Mouse (Mus musculus) kidney, postnatal 36 days (tissue): ENCODE measurements around the gene Klhdc3.

Experiments
- DNase-seq, 2 experiments: peaks; one replicate each; pipeline ENCODE4 v3.0.0; 2021 to 2022; ENCODE audit warnings: mixed read lengths in 2 of 2

Klhdc3 gene

DNA sequence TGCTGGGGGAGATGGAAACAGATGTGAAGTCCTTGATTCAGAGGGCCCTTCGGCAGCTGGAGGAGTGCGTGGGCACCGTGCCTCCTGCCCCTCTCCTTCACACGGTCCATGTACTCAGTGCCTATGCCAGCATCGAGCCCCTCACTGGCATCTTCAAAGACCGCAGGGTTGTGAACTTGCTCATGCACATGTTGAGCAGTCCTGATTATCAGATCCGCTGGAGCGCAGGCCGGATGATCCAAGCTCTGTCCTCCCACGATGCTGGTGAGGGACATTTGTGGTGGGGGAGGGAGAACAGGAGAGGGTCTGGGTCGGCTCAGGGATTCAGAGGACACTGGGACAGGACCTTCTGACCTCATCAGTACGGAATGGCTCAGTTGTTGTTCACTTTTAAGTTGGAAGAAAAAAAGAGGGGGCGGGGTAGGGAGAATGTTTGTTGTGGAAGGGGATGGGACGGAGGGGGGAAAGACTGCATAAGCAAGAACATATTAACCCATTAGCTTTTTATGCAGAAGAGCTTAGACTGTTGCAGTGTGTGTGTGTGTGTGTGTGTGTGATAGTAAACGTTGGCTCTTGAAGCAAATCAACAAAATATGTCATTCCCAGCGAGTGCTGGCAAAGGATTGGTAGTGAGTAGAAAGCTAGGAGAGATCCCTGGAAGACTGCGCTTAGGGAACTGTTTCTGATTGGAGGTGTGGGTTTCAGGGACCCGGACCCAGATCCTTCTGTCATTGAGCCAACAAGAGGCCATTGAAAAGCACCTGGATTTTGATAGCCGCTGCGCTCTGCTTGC lies 28.8 kb downstream of the Klhdc3 start:
- no peak for DNase-seq

DNA sequence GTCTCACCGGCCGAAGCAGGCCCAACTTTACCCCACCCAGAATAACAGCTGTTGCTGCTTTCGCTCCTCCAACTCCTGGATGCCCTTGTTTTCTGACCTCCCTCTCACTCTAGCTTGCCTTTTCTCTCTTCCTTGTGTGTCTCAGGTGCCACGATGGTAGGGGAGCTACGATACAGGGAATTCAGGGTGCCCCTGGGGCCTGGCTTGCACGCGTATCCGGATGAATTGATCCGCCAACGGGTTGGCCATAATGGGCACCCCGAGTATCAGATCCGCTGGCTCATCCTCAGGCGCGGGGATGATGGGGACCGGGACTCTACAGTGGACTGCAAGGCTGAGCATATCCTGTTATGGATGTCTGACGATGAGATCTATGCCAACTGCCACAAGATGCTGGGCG lies 29.4 kb downstream of the Klhdc3 start:
- DNase-seq, result no peak

DNA sequence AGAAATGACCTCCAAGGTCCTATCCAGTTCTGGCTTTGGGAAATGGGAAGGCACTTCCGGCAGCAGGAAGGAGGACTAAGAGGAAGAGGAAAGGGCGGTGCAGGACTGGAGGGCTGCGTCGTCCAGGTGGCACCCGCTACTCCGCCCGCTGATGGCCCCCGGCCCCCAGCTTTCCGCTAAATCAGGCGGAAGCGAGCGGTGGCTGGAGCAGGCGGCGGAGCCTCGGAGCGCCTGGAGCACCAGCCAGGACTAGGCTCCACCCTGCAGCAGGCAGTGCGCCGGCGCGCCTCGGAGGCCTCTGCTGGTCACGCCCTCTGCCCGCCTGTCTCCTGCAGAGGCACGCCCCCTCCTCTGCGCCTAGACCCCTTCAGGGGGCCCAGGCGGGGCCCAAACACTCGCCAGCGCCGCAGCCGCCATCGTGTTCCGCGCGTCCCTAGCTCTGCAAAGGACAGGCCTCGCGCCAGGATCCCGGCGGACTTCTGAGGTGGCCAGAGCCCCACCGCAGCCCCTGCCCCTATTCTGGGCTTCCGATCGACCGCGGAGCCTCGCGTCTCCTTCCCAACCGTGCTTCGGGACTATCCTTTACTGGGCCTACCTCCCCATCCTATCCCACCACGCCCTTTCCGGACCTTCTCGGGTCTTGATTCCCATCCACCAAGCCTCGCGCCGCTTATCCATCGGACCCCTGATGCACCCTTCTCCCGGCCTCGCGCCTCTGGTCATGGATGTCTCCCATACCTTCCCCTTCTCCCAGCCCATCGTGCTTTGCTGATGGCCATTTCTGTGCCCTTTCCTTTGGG lies 30.3 kb downstream of the Klhdc3 start, which contains the start of gene Cul7:
Gene Cul7, plus strand, starts transcription at position 106 of the 800 bp plus-strand sequence.
- DNase-seq, result peak; percentile 95 to 96

DNA sequence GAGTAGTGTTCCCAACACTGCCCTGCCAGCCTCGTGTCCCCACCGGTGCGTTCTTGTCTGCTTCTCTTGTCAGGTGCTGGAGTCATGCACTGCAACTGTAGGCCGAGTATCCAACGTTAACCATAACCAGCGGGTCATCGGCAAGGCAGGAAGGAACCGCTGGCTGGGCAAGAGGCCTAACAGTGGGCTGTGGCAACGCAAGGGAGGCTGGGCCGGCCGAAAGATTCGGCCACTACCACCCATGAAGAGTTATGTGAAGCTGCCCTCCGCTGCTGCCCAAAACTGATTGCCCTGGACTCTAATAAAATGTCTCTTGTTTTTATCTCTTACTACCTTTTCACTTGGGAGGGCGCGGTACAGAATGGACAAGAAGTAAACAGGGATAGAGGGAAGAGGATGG lies 30.9 kb downstream of the Klhdc3 start:
- DNase-seq, result peak in 1 of 2 experiments; percentile 50

DNA sequence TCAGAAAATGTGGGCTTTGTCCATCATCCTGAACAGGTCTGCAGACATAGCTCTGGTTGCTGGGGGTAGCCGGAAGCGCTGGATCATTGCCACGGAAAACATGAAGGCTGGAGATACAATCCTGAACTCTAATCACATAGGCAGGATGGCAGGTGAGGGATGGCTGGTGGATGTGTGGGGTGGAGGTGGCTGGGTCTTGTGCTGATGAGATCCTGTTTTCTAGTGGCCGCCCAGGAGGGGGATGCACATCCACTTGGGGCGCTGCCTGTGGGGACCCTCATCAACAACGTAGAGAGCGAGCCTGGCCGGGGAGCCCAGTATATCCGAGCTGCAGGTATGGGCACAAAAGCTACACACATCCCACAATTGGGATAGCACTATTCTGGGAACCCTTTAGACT lies 32.3 kb downstream of the Klhdc3 start:
- DNase-seq, result no peak

DNA sequence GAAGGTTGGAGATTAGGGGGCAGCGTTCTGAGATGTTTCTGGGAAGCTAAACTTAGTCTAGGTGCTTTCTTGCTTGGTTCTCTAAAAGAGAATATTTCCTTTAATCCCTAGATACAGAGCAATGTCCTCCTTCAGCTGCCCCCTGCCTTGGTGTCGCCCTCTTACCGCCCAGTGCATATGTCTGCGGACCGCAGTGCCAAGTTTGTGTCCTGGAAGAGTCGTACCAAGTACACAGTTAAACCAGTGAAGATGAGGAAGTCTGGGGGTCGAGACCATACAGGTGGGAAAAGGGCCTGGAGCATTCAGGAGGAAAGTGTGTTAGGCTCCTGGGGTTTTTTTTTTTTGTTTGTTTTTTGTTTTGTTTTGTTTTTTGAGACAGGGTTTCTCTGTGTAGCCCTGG lies 33.4 kb downstream of the Klhdc3 start:
- DNase-seq, result no peak

DNA sequence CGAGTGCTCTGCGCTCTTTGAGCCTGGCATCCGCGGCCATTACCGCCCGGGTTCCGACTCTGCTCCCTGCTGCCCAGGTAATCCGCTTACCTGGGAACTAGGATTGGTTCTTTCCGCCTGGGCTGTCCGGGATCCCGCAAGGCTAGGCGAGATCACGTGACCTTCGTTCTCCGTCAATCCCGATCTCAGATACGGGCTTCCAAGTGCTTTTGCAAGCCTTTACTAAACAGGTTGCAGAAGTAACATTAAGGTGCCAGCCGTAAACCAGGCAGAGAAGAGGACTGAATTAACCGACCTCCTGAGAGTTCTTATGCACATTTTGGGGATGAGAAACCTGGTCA lies 34.4 kb downstream of the Klhdc3 start:
- DNase-seq, result no peak

DNA sequence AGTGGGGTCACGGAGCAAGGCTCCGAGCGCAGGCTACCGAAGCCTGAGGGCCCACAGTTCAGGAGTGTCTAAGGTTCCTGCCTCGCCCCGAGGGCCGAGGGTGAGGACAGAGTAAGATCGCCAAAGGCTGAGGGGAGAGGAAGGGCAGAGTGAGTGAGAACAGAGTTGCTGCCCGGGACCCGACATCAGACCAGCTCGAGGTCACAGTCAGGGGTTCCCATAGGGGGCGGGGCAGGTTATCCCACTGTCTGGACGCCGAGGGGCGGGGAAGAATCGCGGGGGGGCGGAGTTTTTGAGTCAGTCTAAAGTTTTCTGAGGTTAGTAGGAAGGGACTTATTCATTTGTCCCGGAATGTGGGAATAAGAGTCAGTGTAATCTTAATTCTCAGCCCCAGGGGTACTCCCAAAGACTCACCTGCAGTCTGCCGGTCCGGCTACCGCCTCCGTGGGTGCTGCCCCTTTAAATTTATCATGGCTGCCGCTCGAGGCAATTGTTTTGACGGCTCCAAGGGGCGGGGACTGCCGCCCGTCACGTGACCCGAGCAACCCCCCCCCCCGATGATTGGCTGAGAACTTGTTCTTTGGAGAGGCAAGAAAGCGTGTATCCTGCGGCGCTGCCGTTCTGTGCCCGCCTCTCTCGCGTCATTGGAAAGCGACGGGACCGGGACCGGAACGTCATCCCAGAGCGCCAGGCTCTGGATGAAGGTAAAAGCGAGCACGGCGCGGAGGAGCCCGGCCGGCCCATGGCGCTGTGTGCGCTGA lies 35.0 kb downstream of the Klhdc3 start, which contains the start of the genes Klc4 and Mrpl2:
Gene Klc4, minus strand, starts transcription at position 462 of the 761 bp plus-strand sequence.
Gene Mrpl2, plus strand, starts transcription at position 669 of the 761 bp plus-strand sequence.
- DNase-seq, result peak; percentile 98 to 99

DNA sequence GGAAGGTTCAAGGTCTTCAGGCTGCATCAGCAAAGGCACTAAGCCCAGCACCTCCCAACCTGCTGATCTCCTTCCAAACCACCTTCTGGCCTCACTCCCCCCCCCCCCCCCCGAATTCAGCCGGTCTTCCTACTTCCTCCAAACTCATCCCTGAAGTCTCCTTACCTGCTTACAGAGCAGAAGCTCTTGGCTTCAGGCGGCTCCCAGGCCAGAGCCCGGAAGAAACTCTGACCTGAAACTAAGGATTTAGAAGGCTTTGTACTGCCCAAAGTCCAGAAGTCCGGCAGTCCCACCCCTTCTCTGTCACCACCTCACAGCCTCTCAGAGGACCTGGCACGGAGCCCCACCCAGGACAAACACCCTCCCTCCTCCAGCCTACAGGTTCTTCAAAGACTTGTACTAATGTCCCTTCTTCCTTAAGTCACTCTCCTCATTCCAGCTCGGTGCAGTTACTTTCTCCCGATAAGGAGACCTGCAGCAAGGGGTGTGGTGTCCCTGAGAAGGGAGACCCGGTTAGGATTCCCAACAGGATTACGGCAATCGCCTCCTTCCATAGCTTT lies 35.7 kb downstream of the Klhdc3 start:
- peak; percentile 94 to 95 for DNase-seq

DNA sequence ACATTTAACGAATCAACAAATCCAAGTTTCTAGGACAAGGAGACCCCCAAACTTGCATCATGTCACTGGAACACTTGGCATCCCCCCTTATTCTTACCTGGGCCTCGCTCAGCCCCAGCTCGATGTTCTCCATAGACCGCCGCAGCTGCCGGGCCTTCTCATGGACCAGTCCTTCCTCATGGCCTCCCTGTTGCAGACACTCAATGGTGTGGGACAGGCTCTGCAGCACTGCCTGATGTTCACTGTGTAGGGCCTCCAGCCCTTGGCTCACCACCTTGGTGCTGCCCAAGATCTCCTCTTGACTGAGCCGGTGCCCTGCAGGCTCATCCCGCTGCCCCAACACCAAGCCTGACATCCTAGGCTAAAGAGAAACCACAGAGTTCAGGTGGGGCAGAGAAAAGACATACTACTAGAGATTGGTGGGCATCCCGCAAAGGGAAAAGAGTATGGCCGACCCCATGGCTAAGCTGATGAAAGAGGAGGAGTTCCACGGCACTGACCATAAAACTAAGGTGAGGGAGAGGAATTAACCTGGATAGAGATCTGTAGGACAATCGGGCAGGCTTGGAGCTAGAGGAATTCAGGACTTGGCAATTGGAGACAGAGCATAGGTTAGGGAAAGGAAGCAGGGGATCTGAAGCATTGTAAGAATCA lies 36.4 kb downstream of the Klhdc3 start:
- no peak for DNase-seq

DNA sequence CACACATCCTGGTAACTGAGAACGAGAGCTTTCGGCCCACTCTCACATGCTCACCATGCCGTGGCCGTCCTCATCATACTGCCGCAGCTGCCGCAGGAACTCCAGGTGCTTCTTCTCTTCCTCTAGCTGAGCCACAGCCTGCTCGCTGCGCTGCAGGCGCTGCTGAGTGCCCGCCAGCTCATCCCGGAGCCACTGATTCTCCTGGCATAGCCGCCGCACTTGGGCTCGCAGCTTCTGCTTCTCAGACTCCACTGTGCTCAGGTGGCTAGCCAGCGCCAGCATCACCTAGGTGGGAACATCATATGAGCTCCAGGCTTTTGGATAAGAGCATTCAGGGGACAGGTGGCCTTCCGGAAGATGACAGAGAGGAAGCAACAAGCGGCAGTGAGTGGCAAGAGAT lies 38.7 kb downstream of the Klhdc3 start:
- DNase-seq, result no peak

DNA sequence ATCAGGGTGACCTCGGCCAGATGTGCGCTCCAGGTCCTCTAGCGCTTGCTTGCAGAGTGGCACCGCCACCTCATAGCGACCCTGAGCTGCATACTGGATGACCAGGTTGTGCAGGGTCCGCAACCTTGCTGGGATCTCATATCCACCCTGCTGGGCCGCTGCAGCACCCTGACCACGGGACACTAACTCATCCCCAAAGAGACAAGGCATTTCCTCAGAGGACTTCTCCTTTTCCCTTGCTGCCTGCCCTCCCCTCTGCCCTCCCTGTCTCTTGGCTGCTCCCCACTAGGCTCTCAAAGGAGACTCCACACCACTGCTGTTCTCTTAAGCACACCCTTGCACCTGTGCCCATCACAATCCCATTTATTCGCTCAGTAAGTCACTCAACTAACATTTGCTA lies 40.8 kb downstream of the Klhdc3 start:
- DNase-seq, result no peak

DNA sequence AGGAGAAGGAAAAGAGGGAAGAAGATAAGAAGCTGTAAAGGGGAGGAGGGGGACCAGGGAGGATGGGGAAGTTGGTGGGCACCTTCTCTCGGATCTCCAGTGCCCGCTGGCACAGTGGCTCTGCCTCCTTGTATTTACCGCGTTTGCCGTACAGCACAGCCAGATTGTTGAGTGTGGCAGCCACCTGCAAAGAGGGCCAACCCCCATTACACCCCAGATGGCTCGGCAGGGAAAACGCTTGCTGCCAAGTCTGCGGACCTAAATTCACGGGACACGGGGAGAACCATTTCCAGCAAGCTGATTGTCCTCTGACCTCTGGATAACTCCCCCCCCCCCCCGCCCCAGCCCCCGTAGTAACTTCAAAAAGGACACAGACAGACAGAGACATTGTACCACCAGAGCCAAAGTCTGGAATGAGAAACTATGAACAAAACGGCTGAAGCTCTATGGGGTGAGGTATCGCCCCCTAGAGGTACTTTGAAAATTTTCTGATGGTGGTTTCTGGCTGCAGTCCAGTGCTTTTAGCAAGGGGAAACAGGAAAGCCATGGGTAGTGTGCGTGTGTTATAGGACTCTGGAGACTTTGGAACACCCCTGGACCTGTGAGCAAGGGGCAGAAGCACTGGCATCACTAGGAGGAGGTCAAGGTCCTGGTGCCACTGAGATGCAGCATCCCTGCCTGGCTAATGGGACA lies 43.7 kb downstream of the Klhdc3 start:
- peak; percentile 66 to 76 for DNase-seq

DNA sequence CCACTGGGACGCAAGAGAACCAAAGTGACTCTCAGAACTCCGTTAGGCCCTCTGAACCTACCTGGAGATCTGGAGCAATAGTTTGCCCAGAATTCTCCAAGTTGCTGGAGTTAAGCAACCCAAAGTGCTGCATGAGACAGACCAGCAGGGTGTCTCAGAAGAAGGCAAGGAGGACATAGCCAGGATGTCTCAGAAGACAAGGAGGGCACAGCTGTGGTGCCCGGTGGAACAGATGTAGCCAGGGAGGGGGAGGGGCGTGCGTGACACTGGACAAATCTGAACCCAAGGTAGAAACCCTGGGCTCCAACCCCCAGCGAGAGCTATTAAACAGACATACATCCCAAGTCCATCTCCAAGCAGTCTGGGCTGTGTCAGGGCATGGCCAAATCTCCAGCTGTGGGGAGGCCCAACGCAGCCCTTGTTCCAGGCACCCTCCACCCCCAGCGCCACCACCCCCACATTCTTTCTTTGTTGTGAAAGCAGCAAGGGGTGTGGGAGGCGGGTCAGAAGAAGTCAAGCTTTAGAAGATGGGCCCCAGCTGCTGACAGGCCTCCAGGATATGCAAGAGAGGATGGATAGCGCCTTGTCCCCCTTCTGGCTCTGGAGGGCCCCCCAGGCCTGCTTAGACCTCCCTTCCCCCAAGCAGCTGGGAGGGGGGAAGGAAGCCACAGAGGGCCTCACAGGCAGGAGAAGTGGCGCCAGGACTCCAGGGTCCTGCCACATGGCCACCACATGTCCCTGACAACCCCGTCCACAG lies 50.9 kb downstream of the Klhdc3 start:
- DNase-seq, result peak; percentile 61 to 64

DNA sequence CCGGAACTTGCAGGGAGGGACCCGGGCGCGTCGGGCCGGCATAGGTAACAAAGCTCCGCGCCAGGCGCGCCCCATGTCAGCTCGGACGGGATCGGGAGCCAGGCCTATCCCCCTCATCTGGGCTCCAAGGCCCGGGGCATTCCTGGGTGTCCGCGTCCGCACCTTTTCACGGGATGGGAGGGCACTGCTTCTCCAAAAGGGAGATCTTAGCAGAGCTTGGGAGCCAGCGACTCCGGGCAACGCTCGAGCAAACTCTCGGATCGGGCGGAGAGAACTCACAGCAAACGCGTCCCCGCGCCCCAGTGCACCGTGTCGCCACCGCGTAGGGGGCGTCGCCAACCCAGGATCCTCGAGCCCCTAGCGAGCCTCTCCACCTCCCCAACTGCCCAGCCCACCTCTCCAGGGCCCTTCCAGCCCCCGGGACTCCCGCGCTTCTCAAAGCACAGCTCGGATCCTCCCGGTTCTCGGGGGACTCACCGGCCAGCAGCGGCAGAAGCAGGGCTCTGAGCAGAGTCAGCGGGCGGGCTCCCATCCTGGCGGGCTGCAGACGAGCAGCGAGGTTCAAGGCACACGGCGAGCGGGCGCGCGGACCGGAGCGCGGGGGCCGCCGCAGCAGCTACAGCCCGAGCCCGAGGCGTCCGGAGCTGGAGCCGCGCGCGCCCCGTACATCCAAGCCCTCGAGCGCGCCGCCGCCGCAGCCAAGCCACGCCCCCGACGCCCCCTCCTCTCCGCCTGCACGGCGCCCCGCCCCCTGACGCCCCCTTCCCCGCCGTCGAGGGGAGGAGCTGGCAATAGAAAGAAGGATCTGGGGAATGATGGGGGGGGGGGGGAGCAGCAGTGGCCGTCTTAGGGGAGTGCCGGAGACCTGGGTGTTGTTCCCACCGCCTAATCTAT lies 51.7 kb downstream of the Klhdc3 start, which contains the start of gene Ptk7:
Gene Ptk7, minus strand, starts transcription at position 714 of the 894 bp plus-strand sequence.
- peak; percentile 33 to 78 for DNase-seq

DNA sequence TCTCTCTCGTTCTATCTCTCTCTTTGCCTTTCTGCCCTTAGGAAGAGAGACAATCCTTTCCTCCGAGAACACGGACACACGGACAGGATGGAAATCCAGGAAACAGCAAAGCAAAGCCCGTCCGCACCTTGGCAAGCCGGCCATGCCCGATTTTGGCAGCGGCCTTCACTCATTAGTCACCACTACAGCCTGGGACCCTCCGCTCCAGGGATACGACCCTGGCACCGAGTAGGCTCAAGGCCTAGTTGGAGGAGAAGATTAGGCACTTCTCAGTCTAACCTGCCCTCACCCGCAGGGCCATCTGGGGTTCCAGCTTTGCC lies 52.3 kb downstream of the Klhdc3 start:
- DNase-seq, result peak in 1 of 2 experiments; percentile 49

DNA sequence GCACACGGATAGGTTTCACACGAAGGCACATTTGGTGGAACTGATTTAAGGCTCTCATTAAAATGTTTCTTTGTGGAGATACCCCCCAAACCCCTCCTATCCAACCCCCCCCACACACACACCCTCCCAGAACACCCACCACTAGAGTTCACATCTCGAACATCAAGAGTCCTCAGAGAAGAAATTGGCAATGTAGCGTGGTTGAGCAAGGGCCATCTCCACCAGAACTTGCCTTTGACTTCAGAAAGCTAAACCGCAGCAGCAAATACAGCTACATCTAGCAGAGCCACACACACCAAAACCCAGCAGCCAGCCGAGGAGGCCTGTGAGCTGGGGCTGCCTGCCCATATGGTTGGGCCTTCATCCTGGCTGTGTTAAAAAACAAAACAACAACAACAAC lies 53.3 kb downstream of the Klhdc3 start:
- DNase-seq, result no peak

DNA sequence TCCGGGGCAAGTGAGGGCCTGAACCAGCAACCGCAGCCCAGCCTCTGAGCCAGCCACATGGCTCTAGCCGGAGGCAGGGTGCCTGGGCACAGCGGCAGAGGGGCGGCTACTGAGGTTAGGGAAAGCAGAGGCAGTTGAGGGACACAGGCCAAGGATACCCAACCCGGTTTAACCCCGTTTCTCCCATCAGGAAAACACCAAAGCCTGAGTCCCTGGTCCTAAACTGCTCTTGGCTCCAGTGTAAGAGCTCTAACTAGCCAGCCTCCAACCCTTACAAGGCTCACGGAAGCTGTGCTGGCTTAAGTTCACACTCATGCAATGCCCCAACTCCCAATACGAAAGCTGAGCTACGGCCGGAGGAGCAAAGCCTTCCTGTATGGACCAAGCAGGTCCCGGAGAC lies 56.1 kb downstream of the Klhdc3 start:
- DNase-seq, result no peak
